Mouse (Mus musculus): ENCODE results near the gene Shq1. TPM values are rescaled to one million over a fixed set of nuclear protein-coding genes. Genes with fewer than 3 reads are reported as not detected.

Shq1 gene
- polyA plus RNA-seq (2012; rRNA removed) = 3.6 and 3.8 TPM in 2 replicates

DNA sequence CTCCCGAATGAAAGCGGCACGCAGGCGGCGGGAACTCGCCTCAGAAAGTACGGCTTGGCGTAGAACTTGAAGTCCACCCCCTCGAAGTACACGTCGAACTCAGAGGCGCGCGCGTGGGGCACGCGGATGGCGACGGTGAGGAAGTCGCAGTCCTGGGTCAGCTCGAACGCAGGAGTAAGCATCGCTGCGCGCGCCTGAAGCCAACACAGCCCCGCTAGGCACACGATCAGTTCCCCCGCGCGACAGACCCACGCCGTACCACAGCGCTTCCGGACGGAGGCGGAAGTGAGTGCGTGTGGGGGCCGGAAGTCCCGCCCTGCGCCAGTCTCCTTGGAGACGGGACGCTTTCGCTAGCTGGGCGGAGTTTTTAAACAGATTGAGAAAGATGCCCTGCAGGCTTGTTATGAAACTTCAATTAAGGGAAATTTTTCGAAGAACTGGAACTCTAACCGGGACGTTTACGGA, at the start of gene Shq1:
Gene Shq1, minus strand, starts transcription at position 278 of the 465 bp plus-strand sequence.
- Histone ChIP-seq H3K27ac (ENCODE audit: insufficient read depth, low read length) (0 out of 2 replicates have a peak within 1 kb of the TSS, but pooled peaks have one; percentile 1), H3K4me1 (ENCODE audit: control insufficient read depth, insufficient read depth, low read length) (no peaks in the 10 kb centered on the region), H3K27me3 (ENCODE audit: control insufficient read depth, insufficient read depth, low read length) (no peaks in the 10 kb centered on the region), H3K4me3 (replicated peaks; ENCODE audit: insufficient read depth, low read depth, low read length) (peak within 1 kb of the TSS; percentile 56)
- peak; percentile 87 to 88 for DNase-seq
- under 1% methylated on average over 49 of the region's 49 CpGs for WGBS
- TF ChIP-seq CTCF (IDR thresholded peaks at IDR 0.05; ENCODE audit: borderline replicate concordance, insufficient read depth, low read depth, low read length) (no peak), POLR2A (IDR thresholded peaks at IDR 0.05; ENCODE audit: borderline replicate concordance, insufficient read depth, low read length) (peak; percentile 86)

DNA sequence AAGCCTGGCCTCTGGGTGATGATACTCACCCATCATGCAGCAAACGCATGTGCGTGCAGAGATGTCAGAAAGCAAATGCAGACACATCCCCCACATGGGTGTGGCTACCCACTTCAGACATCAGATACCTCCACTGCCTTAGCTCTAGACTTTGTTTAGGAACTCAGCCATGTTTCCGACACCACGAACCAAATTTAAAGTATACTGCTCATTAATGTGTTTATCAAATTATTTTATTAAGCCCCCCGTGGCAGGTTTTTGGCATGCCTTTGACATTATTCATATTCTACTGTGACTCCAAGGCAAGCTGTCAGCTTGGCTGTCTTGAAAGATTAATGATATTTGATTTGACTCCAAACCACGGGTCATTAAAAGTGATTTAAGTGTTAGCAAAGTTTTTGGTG, 49.1 kb upstream of the Shq1 start:
- Histone ChIP-seq H3K4me1 (ENCODE audit: control insufficient read depth, insufficient read depth, low read length) (no peaks in the 10 kb centered on the region), H3K27me3 (ENCODE audit: control insufficient read depth, insufficient read depth, low read length) (no peaks in the 10 kb centered on the region), H3K4me3 (replicated peaks; ENCODE audit: insufficient read depth, low read depth, low read length) (no peak overlapping the region), H3K27ac (ENCODE audit: insufficient read depth, low read length) (no peak overlapping the region)
- TF ChIP-seq CTCF (IDR thresholded peaks at IDR 0.05; ENCODE audit: borderline replicate concordance, insufficient read depth, low read depth, low read length) (no peak), POLR2A (IDR thresholded peaks at IDR 0.05; ENCODE audit: borderline replicate concordance, insufficient read depth, low read length) (no peak)
- no peak for DNase-seq
- 51% methylated on average over 6 of the region's 6 CpGs for WGBS

GRCm38 (mm10) chr6:100716817-100717216, 45.9 kb upstream of the Shq1 start:
- 77% methylated on average over 8 of the region's 8 CpGs for WGBS
- H3K27ac ChIP-seq (ENCODE audit: insufficient read depth, low read length) = no peak overlapping the region
- H3K4me3 ChIP-seq (replicated peaks; ENCODE audit: insufficient read depth, low read depth, low read length) = no peak overlapping the region
- H3K4me1 ChIP-seq (ENCODE audit: control insufficient read depth, insufficient read depth, low read length) = no peaks in the 10 kb centered on the region
- no peak for TF ChIP-seq POLR2A (IDR thresholded peaks at IDR 0.05; ENCODE audit: borderline replicate concordance, insufficient read depth, low read length)
- TF ChIP-seq CTCF (IDR thresholded peaks at IDR 0.05; ENCODE audit: borderline replicate concordance, insufficient read depth, low read depth, low read length) = no peak
- no peak for DNase-seq
- H3K27me3 ChIP-seq (ENCODE audit: control insufficient read depth, insufficient read depth, low read length) = no peaks in the 10 kb centered on the region

- no peak for DNase-seq
- Histone ChIP-seq H3K4me3 (replicated peaks; ENCODE audit: insufficient read depth, low read depth, low read length) (no peak overlapping the region), H3K27me3 (ENCODE audit: control insufficient read depth, insufficient read depth, low read length) (no peaks in the 10 kb centered on the region), H3K4me1 (ENCODE audit: control insufficient read depth, insufficient read depth, low read length) (no peaks in the 10 kb centered on the region), H3K27ac (ENCODE audit: insufficient read depth, low read length) (no peak overlapping the region)
- WGBS = 75% methylated on average over 7 of the region's 7 CpGs
- TF ChIP-seq POLR2A (IDR thresholded peaks at IDR 0.05; ENCODE audit: borderline replicate concordance, insufficient read depth, low read length) = no peak
- TF ChIP-seq CTCF (IDR thresholded peaks at IDR 0.05; ENCODE audit: borderline replicate concordance, insufficient read depth, low read depth, low read length) = no peak
Observed at GRCm38 (mm10) chr6:100716152-100716551, 45.2 kb upstream of the Shq1 start.

- Histone ChIP-seq H3K4me1 (ENCODE audit: control insufficient read depth, insufficient read depth, low read length) (no peaks in the 10 kb centered on the region), H3K4me3 (replicated peaks; ENCODE audit: insufficient read depth, low read depth, low read length) (no peak overlapping the region), H3K27ac (ENCODE audit: insufficient read depth, low read length) (no peak overlapping the region), H3K27me3 (ENCODE audit: control insufficient read depth, insufficient read depth, low read length) (no peaks in the 10 kb centered on the region)
- WGBS = 75% methylated on average over 8 of the region's 8 CpGs
- no peak for DNase-seq
- no peak for TF ChIP-seq CTCF (IDR thresholded peaks at IDR 0.05; ENCODE audit: borderline replicate concordance, insufficient read depth, low read depth, low read length)
- no peak for TF ChIP-seq POLR2A (IDR thresholded peaks at IDR 0.05; ENCODE audit: borderline replicate concordance, insufficient read depth, low read length)
Observed at GRCm38 (mm10) chr6:100715296-100715828, 44.4 kb upstream of the Shq1 start.

DNA sequence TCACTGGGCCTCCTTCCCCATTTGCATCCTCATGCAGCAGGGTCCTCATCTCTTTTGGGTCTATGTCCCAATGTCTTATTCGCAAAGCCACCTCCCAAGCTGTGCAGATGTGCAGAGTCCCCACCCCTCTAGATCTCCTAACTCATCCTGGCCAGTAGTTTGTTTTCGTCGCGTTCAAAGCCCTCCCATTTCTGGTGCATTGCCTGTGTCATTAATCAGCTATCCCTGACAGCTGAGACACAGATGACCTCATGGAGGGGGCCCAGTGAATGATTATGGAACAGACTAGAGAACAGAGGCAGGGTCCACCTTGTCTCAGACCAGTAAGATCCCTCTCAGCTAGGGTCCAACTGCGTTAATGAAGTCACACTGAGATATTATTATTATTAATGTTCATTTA, 39.9 kb upstream of the Shq1 start:
- no peak for TF ChIP-seq CTCF (IDR thresholded peaks at IDR 0.05; ENCODE audit: borderline replicate concordance, insufficient read depth, low read depth, low read length)
- TF ChIP-seq POLR2A (IDR thresholded peaks at IDR 0.05; ENCODE audit: borderline replicate concordance, insufficient read depth, low read length) = no peak
- Histone ChIP-seq H3K27me3 (ENCODE audit: control insufficient read depth, insufficient read depth, low read length) (no peaks in the 10 kb centered on the region; the same call in 1 of the 2 replicates), H3K27ac (ENCODE audit: insufficient read depth, low read length) (no peak overlapping the region), H3K4me3 (replicated peaks; ENCODE audit: insufficient read depth, low read depth, low read length) (no peak overlapping the region), H3K4me1 (ENCODE audit: control insufficient read depth, insufficient read depth, low read length) (no peaks in the 10 kb centered on the region)
- no peak for DNase-seq
- WGBS = 94% methylated on average over 5 of the region's 5 CpGs

GRCm38 (mm10) chr6:100710170-100710569, 39.2 kb upstream of the Shq1 start:
- no peak for TF ChIP-seq POLR2A (IDR thresholded peaks at IDR 0.05; ENCODE audit: borderline replicate concordance, insufficient read depth, low read length)
- H3K4me3 ChIP-seq (replicated peaks; ENCODE audit: insufficient read depth, low read depth, low read length) = no peak overlapping the region
- no peak overlapping the region for H3K27ac ChIP-seq (ENCODE audit: insufficient read depth, low read length)
- 24% methylated on average over 4 of the region's 4 CpGs for WGBS
- DNase-seq = no peak
- no peaks in the 10 kb centered on the region for H3K4me1 ChIP-seq (ENCODE audit: control insufficient read depth, insufficient read depth, low read length)
- H3K27me3 ChIP-seq (ENCODE audit: control insufficient read depth, insufficient read depth, low read length) = no peaks in the 10 kb centered on the region; the same call in 1 of the 2 replicates

DNA sequence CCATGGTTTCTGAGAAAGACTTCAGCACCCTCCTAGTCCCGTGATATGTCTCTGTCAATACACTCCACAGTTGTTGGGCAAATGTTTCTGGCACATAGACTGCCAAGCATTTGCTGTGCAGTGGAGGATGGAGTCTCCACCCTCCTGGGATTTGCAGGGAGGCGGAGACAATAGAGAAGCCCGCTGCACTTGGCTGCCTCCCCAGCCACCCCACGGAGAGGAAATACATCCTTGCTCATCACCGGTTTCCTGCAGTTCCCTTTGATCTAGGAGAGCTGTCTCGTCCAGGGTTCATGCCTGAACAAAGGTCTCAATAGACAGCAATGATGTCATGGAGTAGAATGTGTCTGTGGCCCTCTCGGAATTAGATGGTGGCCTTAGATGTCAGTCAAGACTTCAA, 38.5 kb upstream of the Shq1 start:
- DNase-seq = peak in 1 of 2 experiments; percentile 13
- WGBS = 7% methylated on average over 7 of the region's 7 CpGs
- no peaks in the 10 kb centered on the region; the same call in 1 of the 2 replicates for H3K27me3 ChIP-seq (ENCODE audit: control insufficient read depth, insufficient read depth, low read length)
- TF ChIP-seq CTCF (IDR thresholded peaks at IDR 0.05; ENCODE audit: borderline replicate concordance, insufficient read depth, low read depth, low read length) (no peak), POLR2A (IDR thresholded peaks at IDR 0.05; ENCODE audit: borderline replicate concordance, insufficient read depth, low read length) (no peak)
- no peak overlapping the region for H3K27ac ChIP-seq (ENCODE audit: insufficient read depth, low read length)
- no peak overlapping the region for H3K4me3 ChIP-seq (replicated peaks; ENCODE audit: insufficient read depth, low read depth, low read length)
- no peaks in the 10 kb centered on the region for H3K4me1 ChIP-seq (ENCODE audit: control insufficient read depth, insufficient read depth, low read length)
